Mouse (Mus musculus) liver, embryonic 14.5 days (tissue): ENCODE results near the gene Clba1.

Experiments
- CTCF ChIP-seq: IDR thresholded peaks from 2 replicates; pipeline ENCODE4 v1.5.1; 2016; ENCODE audit warnings: antibody characterized with exemption, low read depth, control low read depth
- EP300 ChIP-seq: IDR thresholded peaks from 2 replicates; pipeline ENCODE4 v1.6.1; 2016; ENCODE audit warnings: antibody characterized with exemption, low read depth

DNA sequence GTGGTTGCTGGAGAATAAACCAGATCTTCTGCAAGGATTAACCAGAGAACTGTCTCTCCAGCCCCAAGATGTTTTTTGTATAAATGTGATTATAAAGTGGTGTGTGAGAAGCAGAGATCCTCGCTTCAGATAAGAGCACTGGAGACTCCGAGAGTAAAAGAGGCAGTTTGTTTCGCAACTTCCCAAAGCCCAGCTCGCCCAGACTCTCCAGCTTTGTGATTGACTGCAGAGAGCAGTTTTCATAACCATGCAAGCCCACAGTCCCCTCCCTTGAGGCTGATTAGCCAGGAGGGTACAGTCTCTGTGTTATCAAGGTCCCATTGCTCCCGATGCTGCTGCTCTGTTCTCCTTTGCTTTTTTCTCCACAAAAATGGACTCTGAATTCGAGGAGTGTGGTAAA is 24.8 kb downstream of the Clba1 start:
- TF ChIP-seq CTCF (no peak), EP300 (no peak)
